Mouse (Mus musculus): Measurements from ENCODE around the gene 2410004B18Rik. TPM values are rescaled to one million over a fixed set of nuclear protein-coding genes. Genes with fewer than 3 reads are reported as not detected.

Gene 2410004B18Rik
- polyA plus RNA-seq (2015; fragmentation: Nextera tagmentation; extraction: Ambion mirVana): 38.7 and 38.9 TPM in 2 replicates

DNA sequence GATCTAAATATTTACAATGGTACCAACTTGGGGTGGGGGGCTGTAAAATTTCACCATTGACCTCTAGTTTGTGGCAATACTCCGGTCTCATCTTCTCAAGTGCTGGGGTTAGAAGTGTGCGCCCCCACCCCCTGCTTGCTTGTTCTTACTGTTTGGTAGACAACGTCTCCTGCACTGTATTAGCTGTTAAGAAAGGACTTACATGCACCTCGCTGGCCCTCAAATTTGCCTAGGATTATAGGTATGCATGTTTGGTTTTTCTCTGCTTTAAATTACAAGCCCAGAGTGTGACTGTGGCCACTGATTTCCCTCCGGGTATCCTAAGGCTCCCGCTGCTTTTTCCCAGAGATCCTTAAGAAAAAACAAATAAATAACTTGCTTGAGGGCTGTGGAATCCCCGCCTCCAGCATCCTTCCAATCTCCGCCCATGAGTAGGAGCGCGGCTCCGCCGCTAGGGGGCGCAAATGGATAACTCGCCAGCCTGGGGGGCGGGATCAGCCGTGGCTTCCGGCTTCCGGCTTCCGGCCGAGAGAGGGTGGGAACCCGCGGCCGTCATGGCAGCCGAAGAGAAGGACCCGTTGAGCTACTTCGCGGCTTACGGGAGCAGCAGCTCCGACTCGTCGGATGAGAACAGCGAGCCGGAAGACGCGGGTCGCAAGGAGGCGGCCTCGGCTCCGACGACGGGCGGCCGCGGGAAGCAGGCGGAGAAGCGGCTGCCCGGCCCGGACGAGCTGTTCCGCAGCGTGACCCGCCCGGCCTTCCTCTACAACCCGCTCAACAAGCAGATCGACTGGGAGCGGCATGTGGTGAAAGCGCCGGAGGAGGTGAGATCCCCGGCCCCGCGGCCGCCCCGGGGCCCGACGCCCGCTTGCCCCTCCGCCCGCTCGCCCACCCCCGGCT is at the start of gene 2410004B18Rik:
TSS of gene 2410004B18Rik (plus strand) at position 510 of the 900 bp plus-strand sequence.
- peaks cover 12% of the 10 kb centered on the region; the same call in 1 of the 2 replicates for H3K4me1 ChIP-seq (replicated peaks; ENCODE audit: control insufficient read depth, insufficient read depth, low read length)
- peak within 1 kb of the TSS; percentile 90 for H3K4me2 ChIP-seq (replicated peaks; ENCODE audit: low read depth)
- peak; percentile 88 for ATAC-seq
- H3K4me3 ChIP-seq (ENCODE audit: low read depth, low read length): peak within 1 kb of the TSS; percentile 91
- no peaks in the 10 kb centered on the region for H3K9me3 ChIP-seq (ENCODE audit: control insufficient read depth)
- H3K9ac ChIP-seq (ENCODE audit: low read depth, low read length): peak within 1 kb of the TSS; percentile 94
- peak within 1 kb of the TSS; percentile 57; the same call in 1 of the 2 replicates for H3K27ac ChIP-seq (ENCODE audit: low read depth, low read length)
- no peaks in the 10 kb centered on the region for H3K27me3 ChIP-seq (replicated peaks; ENCODE audit: control insufficient read depth, insufficient read depth, low read length)
- under 1% methylated on average over 55 of the region's 70 CpGs for WGBS
- peak; percentile 97 for TF ChIP-seq CTCF (IDR thresholded peaks at IDR 0.05; ENCODE audit: low read depth)
- H3K36me3 ChIP-seq (ENCODE audit: control insufficient read depth, insufficient read depth): peaks cover 26% of the 10 kb centered on the region

DNA sequence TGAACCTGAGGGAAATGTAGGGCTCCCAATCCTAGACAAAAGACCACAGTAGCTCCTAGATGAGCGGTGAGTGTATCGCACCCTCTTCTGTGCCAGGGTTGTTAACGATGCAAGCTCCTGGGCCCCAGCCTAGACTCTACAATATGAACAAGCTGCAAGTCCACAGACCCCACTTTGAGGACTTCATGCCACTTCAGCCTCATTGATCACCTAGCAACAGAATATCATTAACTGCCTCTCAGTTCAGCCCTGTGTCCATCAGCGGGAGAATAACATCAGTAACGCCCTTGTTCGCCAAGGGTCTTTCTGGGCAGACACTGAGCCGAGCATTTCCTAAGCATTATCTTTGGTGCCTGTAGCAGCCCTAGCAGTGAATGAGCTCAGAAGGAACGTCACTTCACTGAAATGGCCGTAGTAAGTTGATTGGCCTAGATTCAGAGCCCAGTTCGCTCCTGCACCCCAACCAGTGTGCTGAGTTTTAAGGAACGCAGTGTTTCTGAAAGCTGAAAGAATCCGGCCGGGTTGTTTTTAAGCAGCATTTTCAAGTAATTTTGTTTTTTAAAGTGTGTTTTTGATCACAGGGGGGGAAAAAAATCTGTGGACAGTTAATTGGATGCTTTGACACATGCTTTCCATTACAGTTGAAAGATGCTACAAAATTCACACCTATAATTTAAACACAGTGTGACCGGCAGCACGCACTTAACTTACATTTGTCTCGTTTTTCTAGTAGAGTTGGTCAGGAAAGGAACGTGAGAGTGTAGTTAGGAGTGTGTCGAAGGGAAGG is 47.3 kb upstream of the 2410004B18Rik start:
- H3K9me3 ChIP-seq (ENCODE audit: control insufficient read depth): no peaks in the 10 kb centered on the region
- H3K4me1 ChIP-seq (replicated peaks; ENCODE audit: control insufficient read depth, insufficient read depth, low read length): no peaks in the 10 kb centered on the region
- no peaks in the 10 kb centered on the region for H3K36me3 ChIP-seq (ENCODE audit: control insufficient read depth, insufficient read depth)
- no peaks in the 10 kb centered on the region for H3K27me3 ChIP-seq (replicated peaks; ENCODE audit: control insufficient read depth, insufficient read depth, low read length)
- no peak for TF ChIP-seq CTCF (IDR thresholded peaks at IDR 0.05; ENCODE audit: low read depth)
- no peak overlapping the region for H3K27ac ChIP-seq (ENCODE audit: low read depth, low read length)
- 92% methylated on average over 18 of the region's 18 CpGs for WGBS
- no peak overlapping the region for H3K4me3 ChIP-seq (ENCODE audit: low read depth, low read length)
- no peak for ATAC-seq
- no peak overlapping the region for H3K9ac ChIP-seq (ENCODE audit: low read depth, low read length)
- no peak overlapping the region for H3K4me2 ChIP-seq (replicated peaks; ENCODE audit: low read depth)

DNA sequence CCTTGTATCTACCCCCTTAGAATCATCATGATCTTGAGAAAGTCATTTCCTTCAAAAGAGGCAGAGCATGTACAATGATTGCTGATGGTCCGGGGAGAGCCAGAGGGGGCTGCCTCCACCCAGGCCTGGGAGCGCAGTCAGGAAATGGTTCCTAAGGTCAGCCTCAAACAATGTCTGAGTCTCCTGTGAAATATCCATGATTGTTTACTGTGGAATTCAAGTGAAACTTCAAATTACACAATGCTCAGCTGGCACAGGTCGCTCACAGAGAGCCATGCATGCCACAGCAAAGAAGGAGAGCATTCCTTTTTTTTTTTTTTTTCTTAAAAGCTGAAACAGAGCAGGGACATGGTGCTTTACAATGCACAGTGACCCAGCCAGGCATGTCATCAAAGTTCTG is 45.4 kb upstream of the 2410004B18Rik start:
- Histone ChIP-seq H3K4me1 (replicated peaks; ENCODE audit: control insufficient read depth, insufficient read depth, low read length) (no peaks in the 10 kb centered on the region), H3K4me2 (replicated peaks; ENCODE audit: low read depth) (no peak overlapping the region), H3K4me3 (ENCODE audit: low read depth, low read length) (no peak overlapping the region), H3K27me3 (replicated peaks; ENCODE audit: control insufficient read depth, insufficient read depth, low read length) (no peaks in the 10 kb centered on the region), H3K9ac (ENCODE audit: low read depth, low read length) (no peak overlapping the region), H3K27ac (ENCODE audit: low read depth, low read length) (no peak overlapping the region), H3K36me3 (ENCODE audit: control insufficient read depth, insufficient read depth) (no peaks in the 10 kb centered on the region), H3K9me3 (ENCODE audit: control insufficient read depth) (no peaks in the 10 kb centered on the region)
- WGBS: 72% methylated on average over 3 of the region's 3 CpGs
- ATAC-seq: no peak
- no peak for TF ChIP-seq CTCF (IDR thresholded peaks at IDR 0.05; ENCODE audit: low read depth)

DNA sequence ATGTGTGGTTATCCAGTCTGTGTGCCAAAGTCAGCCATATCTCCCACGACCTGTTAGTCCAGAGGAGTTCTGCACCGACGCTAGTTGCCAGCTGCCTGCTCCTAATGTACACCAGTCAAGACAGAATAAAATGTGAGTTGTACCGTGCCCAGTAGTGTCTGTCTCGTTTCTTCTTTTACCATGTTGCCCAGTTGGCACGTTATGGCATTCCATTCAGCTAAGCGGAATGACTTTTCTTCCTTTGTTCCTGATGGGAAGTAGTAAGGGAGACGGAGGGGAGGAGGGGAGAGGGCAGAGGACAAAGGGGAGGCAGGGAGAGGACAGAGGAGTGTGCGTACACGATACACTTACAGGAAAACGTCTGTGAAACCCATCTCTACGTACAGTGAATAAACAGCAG is 43.7 kb upstream of the 2410004B18Rik start:
- no peaks in the 10 kb centered on the region for H3K9me3 ChIP-seq (ENCODE audit: control insufficient read depth)
- ATAC-seq: no peak
- H3K4me2 ChIP-seq (replicated peaks; ENCODE audit: low read depth): no peak overlapping the region
- H3K9ac ChIP-seq (ENCODE audit: low read depth, low read length): no peak overlapping the region
- 82% methylated on average over 12 of the region's 12 CpGs for WGBS
- TF ChIP-seq CTCF (IDR thresholded peaks at IDR 0.05; ENCODE audit: low read depth): no peak
- H3K4me3 ChIP-seq (ENCODE audit: low read depth, low read length): no peak overlapping the region
- no peaks in the 10 kb centered on the region for H3K27me3 ChIP-seq (replicated peaks; ENCODE audit: control insufficient read depth, insufficient read depth, low read length)
- no peaks in the 10 kb centered on the region for H3K36me3 ChIP-seq (ENCODE audit: control insufficient read depth, insufficient read depth)
- H3K27ac ChIP-seq (ENCODE audit: low read depth, low read length): no peak overlapping the region
- no peaks in the 10 kb centered on the region for H3K4me1 ChIP-seq (replicated peaks; ENCODE audit: control insufficient read depth, insufficient read depth, low read length)

DNA sequence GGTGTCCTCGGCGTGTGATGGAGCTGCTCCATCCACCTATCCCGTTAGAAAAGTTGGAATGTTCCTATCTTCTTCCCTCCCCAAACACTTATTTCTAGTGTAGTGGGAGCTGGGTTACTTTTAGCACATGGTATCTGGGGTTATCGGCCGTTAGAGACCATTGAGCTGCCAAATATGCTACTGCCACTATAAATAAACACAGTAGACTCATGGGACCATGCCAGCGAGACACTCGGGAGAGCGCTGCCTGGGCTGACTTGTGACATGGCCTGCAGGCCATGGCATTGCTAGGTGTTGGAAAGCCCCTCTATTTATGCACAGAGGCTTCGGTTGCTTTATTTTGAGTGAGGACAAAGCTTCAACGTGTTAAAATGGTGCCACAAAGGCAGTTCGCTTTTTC is 40.1 kb upstream of the 2410004B18Rik start:
- Histone ChIP-seq H3K4me3 (ENCODE audit: low read depth, low read length) (no peak overlapping the region), H3K27ac (ENCODE audit: low read depth, low read length) (no peak overlapping the region), H3K9ac (ENCODE audit: low read depth, low read length) (no peak overlapping the region), H3K4me2 (replicated peaks; ENCODE audit: low read depth) (no peak overlapping the region), H3K36me3 (ENCODE audit: control insufficient read depth, insufficient read depth) (no peaks in the 10 kb centered on the region), H3K4me1 (replicated peaks; ENCODE audit: control insufficient read depth, insufficient read depth, low read length) (no peaks in the 10 kb centered on the region), H3K27me3 (replicated peaks; ENCODE audit: control insufficient read depth, insufficient read depth, low read length) (no peaks in the 10 kb centered on the region), H3K9me3 (ENCODE audit: control insufficient read depth) (no peaks in the 10 kb centered on the region)
- no peak for TF ChIP-seq CTCF (IDR thresholded peaks at IDR 0.05; ENCODE audit: low read depth)
- WGBS: 84% methylated on average over 11 of the region's 11 CpGs
- ATAC-seq: no peak

DNA sequence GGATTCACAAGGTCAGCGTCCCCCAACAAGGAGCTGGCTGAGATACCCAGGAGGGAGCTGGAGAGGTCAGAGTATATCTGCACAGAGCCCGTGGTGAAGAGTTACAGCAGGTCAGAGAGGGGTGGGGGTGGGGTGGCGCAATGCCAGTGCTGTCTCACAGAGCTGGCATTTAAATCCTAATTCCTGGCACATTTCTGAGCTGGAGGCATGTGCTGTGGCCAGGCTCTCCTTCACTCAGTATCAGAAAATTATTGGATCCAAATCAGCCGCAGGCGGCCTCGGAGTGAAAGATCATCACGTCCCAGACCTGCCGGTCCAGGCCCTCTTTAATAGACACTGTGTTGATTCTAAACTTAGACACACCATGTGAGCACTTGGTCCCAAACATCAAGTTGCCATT is 38.0 kb upstream of the 2410004B18Rik start:
- TF ChIP-seq CTCF (IDR thresholded peaks at IDR 0.05; ENCODE audit: low read depth): no peak
- ATAC-seq: no peak
- 73% methylated on average over 8 of the region's 8 CpGs for WGBS

More for the DNA sequence above, 38.0 kb upstream of the 2410004B18Rik start:
- Histone ChIP-seq H3K27me3 (replicated peaks; ENCODE audit: control insufficient read depth, insufficient read depth, low read length) (no peaks in the 10 kb centered on the region), H3K36me3 (ENCODE audit: control insufficient read depth, insufficient read depth) (no peaks in the 10 kb centered on the region), H3K4me3 (ENCODE audit: low read depth, low read length) (no peak overlapping the region), H3K9ac (ENCODE audit: low read depth, low read length) (no peak overlapping the region), H3K9me3 (ENCODE audit: control insufficient read depth) (no peaks in the 10 kb centered on the region), H3K4me1 (replicated peaks; ENCODE audit: control insufficient read depth, insufficient read depth, low read length) (no peaks in the 10 kb centered on the region), H3K4me2 (replicated peaks; ENCODE audit: low read depth) (no peak overlapping the region), H3K27ac (ENCODE audit: low read depth, low read length) (no peak overlapping the region)
